Mouse (Mus musculus): Measurements from ENCODE around the gene Ddc. TPM values are rescaled to one million over a fixed set of nuclear protein-coding genes. Genes with fewer than 3 reads are reported as not detected.

Gene Ddc
- total RNA-seq, 2 experiments from 2014 or later = 0.61 to 0.81 TPM

DNA sequence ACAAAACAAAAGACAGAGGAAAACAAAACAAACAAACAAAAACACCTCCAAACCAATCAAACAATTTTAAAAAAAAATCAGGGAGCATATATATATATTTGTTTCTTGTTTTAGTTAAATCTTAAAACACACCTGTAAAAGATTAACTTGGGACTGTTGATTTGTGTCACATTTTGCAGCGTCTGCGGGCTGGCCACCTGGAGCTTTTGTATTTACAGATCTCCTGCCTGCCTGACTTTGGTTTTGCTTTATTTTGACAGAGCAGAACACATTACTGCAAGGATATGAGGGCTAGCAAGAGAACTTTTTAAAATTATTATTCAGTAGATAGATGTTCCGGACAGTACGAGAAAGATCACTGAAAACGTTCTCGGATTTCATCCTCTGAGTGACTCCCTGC is 66.4 kb downstream of the Ddc start:
- Histone ChIP-seq H3K4me3 (no peak overlapping the region), H3K27ac (peak overlapping the region; percentile 61; the same call in 1 of the 2 replicates)
- TF ChIP-seq CTCF (IDR thresholded peaks at IDR 0.05) = no peak
- no peak for DNase-seq
- intact Hi-C loops (cut with DNase I) = no loop called here

DNA sequence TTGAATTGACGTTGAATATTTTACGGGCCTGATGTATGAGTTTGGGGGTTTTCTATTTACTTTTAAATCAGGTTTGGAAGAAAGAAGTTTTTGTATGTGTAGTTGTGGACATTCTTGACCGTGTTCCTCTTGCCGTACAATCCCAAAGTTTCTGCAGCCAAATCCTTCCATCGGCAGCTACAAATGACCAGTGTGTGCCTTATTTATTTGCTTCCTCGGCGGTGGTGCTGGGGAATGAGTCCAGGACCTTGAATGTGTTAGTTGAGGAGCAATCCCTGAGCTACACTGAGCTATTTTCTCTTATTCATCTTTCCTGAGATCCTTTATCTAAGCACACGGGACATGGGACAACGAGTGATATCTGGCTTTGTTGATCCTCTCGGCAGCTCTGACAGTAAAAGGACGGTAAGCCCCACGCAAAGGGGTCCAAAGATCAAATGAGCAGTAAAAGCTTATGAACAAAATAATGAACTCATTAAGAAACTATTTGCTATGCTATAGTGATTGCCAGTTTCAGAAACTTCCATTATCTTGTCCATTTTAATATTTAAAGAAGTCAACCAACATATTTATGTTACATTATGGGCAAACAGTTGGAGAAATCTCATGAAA is 67.0 kb downstream of the Ddc start:
- DNase-seq = no peak
- no peak for TF ChIP-seq CTCF (IDR thresholded peaks at IDR 0.05)
- 0 out of 2 replicates have a peak overlapping the region, but pooled peaks have one; percentile 4 for H3K27ac ChIP-seq
- H3K4me3 ChIP-seq = no peak overlapping the region
- intact Hi-C loops (cut with DNase I) = no loop called here

DNA sequence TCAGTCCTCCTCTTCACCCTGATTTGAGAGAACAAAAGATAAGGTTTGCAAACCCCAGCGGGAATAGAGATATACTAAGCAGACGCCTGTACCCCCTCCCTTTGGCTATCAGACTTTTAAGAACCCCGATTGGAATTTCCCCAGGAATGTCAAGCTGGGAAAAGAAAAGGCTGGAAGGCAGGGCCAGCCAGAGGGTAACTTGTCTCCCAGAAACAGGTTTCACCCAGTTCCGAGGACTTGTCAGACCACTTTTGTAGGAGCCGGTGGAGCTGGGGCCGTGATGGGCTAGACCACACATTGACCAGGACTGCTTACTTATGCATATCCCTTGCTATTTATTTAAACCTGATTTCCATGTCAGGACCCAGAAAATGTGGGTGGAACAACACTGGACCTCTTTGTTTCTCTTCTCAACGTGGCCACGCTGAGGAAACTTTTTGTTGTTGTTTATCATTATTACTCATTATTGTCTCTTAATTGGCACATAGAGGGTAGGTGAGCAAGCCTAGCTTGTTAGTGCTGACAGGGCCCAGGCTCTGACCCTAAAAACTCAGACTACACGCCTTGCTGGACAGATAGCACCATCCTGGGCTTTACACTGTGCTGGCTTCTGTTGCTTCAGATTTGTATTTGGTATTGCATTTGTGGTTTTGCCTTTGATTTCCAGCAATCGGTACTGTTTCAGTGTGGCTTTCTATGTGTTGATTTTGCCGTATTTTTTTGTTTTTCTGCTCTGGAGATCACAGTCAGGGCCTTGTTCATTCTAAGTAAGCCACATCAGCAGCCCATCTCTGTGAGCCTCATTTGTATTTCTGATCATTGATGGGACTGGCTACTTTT is 68.6 kb downstream of the Ddc start:
- DNase-seq = no peak
- no peak overlapping the region for H3K4me3 ChIP-seq
- TF ChIP-seq CTCF (IDR thresholded peaks at IDR 0.05) = no peak
- no peak overlapping the region for H3K27ac ChIP-seq
- intact Hi-C loops (cut with DNase I) = no loop called here

DNA sequence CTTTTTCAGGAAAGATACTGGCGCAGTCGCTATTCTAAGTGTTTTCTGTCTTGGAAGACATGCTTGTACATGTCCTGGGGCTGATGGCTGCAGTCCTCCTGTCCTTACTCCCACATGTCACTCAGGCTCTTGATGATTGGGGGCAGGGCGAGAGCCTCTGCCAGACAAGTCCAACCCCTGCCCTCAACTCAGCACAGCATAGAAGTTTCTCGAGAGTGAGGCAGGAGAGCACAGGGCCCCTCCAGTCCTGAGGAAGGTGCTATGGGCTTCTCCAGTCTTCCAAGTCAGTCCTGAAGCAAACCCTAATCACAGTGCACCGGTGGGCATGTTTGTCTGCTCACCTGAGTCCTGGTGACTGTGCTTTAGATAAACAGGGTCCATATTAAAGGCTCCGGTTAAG is 69.2 kb downstream of the Ddc start:
- H3K4me3 ChIP-seq = no peak overlapping the region
- DNase-seq = no peak
- TF ChIP-seq CTCF (IDR thresholded peaks at IDR 0.05) = no peak
- H3K27ac ChIP-seq = no peak overlapping the region
- intact Hi-C loops (cut with DNase I) = no loop called here

DNA sequence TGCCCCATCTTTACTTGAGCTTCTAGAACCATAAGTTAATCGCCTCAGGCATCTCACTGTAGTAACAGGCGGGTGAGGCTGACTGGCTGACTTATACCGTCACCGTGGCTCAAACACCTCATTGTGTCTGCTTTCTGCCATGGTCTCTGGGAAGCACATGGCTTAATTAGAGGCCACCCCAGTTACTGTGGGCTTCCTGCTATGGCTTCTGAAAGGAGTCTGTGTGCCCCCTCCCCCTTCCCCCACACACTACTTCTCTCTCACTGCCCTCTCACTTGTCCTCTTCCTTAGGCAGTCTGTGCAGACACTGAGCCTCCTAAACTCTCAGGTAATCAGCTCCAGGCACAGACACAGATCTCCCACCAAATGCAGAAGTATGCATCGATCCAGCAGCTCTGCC is 69.7 kb downstream of the Ddc start:
- intact Hi-C loops (cut with DNase I) = no loop called here
- TF ChIP-seq CTCF (IDR thresholded peaks at IDR 0.05) = no peak
- no peak overlapping the region for H3K27ac ChIP-seq
- DNase-seq = no peak
- H3K4me3 ChIP-seq = no peak overlapping the region

DNA sequence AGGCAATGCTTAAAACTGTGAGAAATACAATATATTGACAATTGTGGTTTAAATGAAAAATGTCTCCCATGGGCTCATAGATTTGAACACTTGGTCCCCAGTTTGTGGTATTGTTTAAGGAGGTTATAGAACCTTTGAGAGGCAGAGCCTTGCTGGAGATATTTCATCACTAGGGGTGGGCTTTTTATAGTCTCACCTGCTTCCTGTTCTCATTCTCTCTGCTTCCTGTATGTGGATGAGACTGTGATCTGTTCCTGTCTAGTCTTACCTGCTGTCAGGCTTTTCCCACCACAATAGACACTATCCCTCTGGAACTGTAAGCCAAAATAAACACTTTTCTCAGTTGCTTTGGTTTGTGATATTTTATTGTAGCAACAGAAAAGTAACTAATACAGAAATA is 71.5 kb downstream of the Ddc start:
- DNase-seq = no peak
- intact Hi-C loops (cut with DNase I) = no loop called here
- TF ChIP-seq CTCF (IDR thresholded peaks at IDR 0.05) = no peak
- Histone ChIP-seq H3K27ac (no peak overlapping the region), H3K4me3 (no peak overlapping the region)

DNA sequence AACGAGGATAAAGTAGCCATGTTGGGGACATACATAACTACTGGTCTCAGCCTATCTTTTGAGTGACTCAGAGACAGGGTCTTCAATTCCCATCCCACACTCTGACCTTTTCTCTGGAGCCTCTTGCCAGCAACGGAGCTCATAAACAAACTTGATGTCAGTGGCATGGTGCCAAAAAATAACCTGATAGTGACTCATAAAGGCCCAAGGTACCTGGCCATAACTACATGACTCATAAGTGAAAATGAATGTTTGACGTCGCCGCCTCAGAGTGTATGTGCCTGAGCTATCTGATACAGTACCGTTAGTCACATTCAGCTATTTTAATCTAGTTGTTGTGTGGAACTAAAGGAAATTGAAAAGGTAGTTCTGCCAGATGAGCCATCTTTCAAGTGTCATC is 72.3 kb downstream of the Ddc start:
- TF ChIP-seq CTCF (IDR thresholded peaks at IDR 0.05) = no peak
- peak; percentile 36 for DNase-seq
- intact Hi-C loops (cut with DNase I) = no loop called here
- Histone ChIP-seq H3K27ac (peak overlapping the region; percentile 86), H3K4me3 (no peak overlapping the region)

DNA sequence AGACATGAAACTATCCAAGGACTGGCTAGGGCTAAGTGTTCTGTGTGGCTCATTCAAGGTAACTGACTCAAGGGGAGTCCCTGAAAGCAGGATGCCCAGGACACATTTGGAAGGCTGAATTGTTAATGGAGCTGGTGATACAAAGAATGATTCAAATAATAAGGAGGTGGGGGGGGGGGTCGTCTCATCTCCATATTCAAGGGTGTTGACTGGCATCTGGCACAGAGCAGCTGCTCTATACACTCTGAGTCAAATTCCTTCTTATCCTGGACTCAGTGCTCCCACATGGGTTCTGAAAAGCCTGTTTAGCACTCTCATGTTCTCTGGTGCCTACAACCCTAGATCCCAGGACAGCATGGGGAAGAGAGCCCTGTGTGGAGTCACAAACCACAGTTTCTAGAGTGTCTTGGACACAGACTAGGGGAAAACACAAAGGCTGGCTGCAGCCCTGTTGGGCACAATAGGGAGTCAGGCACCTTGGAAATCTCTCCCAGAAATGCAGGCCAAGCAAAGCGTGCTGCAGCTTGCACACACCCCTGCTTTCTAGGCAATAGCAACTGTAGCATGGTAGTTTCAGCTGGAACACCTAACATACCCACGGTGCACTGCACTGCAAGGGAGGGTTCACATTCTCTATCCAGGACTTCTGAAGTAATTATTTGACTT is 72.8 kb downstream of the Ddc start:
- intact Hi-C loops (cut with DNase I) = no loop called here
- Histone ChIP-seq H3K4me3 (no peak overlapping the region), H3K27ac (peak overlapping the region; percentile 86)
- TF ChIP-seq CTCF (IDR thresholded peaks at IDR 0.05) = no peak
- no peak for DNase-seq

DNA sequence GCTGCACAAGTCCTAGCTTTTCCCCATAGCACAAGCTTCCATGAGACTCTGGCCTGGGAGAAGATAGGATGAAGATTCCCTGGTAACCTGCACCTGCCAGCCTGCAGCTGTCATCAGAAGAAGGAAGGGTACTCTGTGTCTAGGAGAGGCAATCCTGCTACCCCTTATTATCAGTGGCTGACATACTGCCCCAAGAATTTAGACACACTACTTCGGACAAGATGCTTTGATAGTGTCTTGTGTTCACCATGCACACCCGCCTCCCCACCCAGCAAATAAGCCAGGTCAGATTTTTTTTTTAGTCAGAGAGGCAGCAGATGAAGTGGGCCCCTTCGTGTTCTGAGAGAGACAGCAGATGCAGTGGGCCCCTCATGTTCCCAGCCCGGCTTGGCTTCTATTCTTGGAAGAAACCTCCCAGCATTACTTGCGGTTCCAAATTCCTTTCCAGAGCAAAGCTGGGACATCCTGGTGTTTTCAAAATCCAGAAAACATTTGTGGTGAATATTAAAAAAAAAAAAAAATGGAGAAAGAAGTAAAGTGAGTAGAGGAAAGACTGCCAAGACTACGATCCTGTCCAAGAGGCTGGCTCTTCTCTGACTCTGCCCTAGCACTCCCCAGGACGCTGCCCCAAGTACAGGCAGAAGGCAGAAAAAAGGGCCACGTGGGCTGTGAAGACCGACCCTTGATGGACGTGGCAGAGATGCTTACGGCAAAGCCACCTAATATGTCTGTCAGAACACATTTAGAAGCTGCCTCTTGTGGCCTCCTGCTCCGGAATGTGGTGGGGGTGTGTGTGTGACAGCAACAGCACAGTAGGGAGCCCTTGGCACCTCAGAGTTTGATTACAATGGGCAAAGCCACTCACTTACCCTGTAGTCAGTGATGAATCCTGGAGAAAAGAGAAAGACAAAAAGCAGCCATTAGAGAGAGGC is 73.7 kb downstream of the Ddc start:
- intact Hi-C loops (cut with DNase I) = no loop called here
- TF ChIP-seq CTCF (IDR thresholded peaks at IDR 0.05) = no peak
- Histone ChIP-seq H3K4me3 (no peak overlapping the region), H3K27ac (peak overlapping the region; percentile 86)
- peak; percentile 54 for DNase-seq

DNA sequence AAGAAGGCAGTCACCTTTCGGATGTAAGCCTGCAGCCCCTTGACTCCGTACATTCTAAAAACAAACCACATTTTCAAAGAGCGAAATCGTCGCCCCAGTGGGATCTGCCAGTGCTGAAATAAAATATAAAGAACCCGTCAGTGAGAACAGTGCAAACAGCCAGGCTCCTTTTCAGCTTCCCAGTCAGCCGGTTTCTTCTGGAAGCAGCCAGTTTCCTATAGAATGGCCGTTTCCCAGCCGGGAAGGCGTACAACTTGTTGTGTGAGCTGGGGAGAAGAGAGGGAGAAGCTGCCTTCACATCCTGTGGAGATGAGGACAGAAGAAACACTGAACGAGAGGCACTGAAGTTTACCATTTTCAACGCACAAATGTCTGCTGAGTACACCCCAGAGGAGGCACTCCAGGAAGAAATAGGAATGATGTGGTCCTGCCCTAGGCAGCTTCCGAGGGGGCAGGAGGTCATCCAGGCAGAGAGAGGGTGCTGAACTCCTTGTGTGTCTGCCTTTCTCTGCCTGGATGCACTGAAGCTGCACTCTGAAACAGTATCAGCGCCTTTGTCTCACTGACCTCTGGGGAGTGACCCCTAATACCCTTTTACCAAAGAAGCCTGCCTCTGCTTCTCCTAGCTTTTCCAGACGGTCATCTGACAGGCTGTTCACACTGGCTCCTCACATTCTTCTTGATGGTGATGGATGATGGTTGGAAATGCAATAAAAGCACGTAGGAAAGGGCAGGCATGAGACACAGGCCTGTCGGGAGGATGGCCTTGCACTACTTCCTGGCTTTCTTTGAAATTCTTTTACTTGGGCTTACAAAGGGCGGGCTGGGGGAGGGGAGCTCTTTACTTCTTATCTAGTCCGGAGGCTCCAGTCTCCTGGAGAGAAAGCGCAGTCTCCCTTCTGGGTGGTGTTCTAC is 75.5 kb downstream of the Ddc start:
- Histone ChIP-seq H3K27ac (peak overlapping the region; percentile 86), H3K4me3 (no peak overlapping the region)
- no peak for DNase-seq
- no peak for TF ChIP-seq CTCF (IDR thresholded peaks at IDR 0.05)
- intact Hi-C loops (cut with DNase I) = no loop called here

DNA sequence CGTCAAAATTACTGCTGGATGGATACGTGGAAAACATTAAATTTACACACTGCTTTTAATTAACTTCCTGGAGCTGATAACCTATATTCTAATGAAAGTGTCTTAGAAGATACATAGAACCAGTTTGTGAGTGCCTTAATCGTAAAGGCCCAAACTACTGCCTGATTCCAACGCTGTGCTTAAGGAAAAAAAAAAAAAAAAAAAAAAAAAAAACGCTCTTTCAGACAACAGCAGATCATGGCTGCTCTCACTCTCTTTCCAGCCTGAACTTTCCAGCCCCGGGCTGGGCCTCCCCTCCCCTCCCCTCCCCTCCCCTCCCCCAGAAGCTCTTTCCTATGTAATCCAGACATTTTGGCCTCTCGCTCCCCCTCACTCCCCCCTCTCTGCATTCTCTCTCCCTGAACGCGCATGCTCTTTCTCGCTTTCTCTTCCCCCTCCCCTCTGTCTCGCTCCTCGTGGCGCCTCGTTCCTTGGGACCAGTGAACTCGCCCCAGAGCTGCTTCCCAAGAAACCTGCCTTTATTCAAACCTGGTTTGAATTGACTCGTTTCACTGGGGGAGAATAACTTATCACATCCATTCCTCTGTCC is 76.5 kb downstream of the Ddc start:
- Histone ChIP-seq H3K4me3 (no peak overlapping the region), H3K27ac (peak overlapping the region; percentile 86)
- DNase-seq = no peak
- intact Hi-C loops (cut with DNase I) = loop anchor here (2.0 kb wide), 1 partner anchor 21 kb away; no protein-coding TSS in a partner anchor
- no peak for TF ChIP-seq CTCF (IDR thresholded peaks at IDR 0.05)

Data from gastrocnemius, adult 2 months (tissue).